Mouse (Mus musculus) neural tube, embryonic 11.5 days (tissue): ENCODE measurements around the gene 4933407L21Rik. TPM values are rescaled to one million over a fixed set of nuclear protein-coding genes. Genes with fewer than 3 reads are reported as not detected.
A peak's percentile ranks its signal among the peaks of the same experiment; 100 is the strongest.

Source experiments
- ATAC-seq: fragments of 200-750 bp; cut with Nextera tagmentation; 2 replicates; pipeline ENCODE4 v1.8.0; 2017; ENCODE audit warnings: moderate number of reproducible peaks, mild to moderate bottlenecking, moderate TSS enrichment, moderate library complexity; ENCODE audit not compliant: insufficient read depth, low FRiP score, low TSS enrichment
- DNase-seq: peaks from one replicate; pipeline ENCODE4 v3.0.0-alpha.2; 2015; ENCODE audit warnings: low spot score
- H3K27ac ChIP-seq: fragments of 300-500 bp; sonication (generic); 2 replicates; pipeline ENCODE4 v1.5.1; 2014; ENCODE audit warnings: low read depth, mild to moderate bottlenecking, low read length
- H3K27me3 ChIP-seq: fragments of 300-500 bp; sonication (generic); 2 replicates; pipeline ENCODE4 v1.6.1; 2014; ENCODE audit warnings: mild to moderate bottlenecking, low read length, mixed read lengths; ENCODE audit not compliant: control insufficient read depth, insufficient read depth
- H3K36me3 ChIP-seq: fragments of 300-500 bp; sonication (generic); 2 replicates; pipeline ENCODE4 v1.6.1; 2014; ENCODE audit warnings: mild to moderate bottlenecking, low read length, moderate library complexity, mixed read lengths; ENCODE audit not compliant: control insufficient read depth, insufficient read depth
- H3K4me1 ChIP-seq: fragments of 300-500 bp; sonication (generic); 2 replicates; pipeline ENCODE4 v1.6.1; 2014; ENCODE audit warnings: low read length, mixed read lengths; ENCODE audit not compliant: control insufficient read depth, insufficient read depth
- H3K4me2 ChIP-seq: fragments of 300-500 bp; sonication (generic); 2 replicates; pipeline ENCODE4 v1.6.1; 2014; ENCODE audit warnings: low read depth, mild to moderate bottlenecking, moderate library complexity
- H3K4me3 ChIP-seq: fragments of 300-500 bp; sonication (generic); 2 replicates; pipeline ENCODE4 v1.5.1; 2014; ENCODE audit warnings: low read depth, low read length
- H3K9ac ChIP-seq: fragments of 300-500 bp; sonication (generic); 2 replicates; pipeline ENCODE4 v1.6.1; 2014; ENCODE audit warnings: mild to moderate bottlenecking, low read length
- H3K9me3 ChIP-seq: fragments of 300-500 bp; sonication (generic); 2 replicates; pipeline ENCODE4 v1.6.1; 2016; ENCODE audit warnings: low read length; ENCODE audit not compliant: control insufficient read depth
- WGBS: fragments of 180-500 bp; shearing (Covaris S2); extraction: QIAGEN DNeasy Blood & Tissue Kit; methylation state at CpG from one replicate; pipeline ENCODE4 v1.1.7; 2014; 5-methylcytosine and 5-hydroxymethylcytosine counted together
- polyA plus RNA-seq: library from polyadenylated mRNA; unstranded; fragments of >200 nt; fragmentation: Nextera tagmentation; extraction: Ambion mirVana; gene quantifications from 2 replicates; pipeline ENCODE4 v1.2.1, GENCODE M21; 2014

The 4933407L21Rik gene
- polyA plus RNA-seq, 1 experiment from 2014 or later = not detected

DNA sequence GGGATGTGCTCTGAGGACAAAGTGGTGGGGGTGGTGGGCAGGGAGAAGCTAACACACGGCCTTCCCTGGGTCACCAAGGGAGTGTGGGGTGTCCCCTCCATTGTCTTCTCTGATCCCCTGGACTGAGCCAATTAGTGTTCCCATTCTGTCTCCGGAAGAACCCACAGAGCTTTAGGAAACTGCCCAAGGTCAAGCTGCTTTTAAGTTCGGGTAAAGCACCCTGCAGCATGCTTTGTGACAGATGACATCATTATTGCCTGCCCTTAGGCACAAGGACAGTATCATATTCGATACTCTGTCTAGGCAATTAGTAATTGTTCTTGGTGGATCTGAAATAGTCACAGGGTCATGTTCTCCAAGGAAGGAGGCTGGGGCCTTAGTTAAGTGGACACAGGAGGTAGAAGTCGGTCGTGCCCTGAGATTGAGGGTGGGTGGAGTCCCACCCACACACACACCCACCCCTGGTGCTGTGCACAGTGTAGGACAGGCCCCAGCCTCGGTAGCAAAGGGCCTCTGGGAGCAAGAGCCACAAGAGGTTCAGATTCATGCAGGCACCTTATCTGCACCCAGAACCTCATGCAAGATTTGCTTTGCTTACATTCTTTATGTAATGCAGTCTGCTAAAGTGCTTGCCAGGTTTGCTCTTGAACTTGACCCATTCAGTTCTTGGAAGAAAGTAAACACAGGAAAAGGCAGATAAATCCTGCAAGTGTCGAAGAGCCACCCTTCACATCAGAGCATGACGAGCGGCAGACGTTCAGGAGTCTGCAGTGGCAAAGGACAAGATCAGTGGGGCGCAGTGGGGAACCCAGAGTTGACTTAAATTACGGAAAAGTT, 19.3 kb upstream of the 4933407L21Rik start:
- Histone ChIP-seq H3K9ac (no peak overlapping the region), H3K4me1 (no peaks in the 10 kb centered on the region), H3K36me3 (peaks cover 12% of the 10 kb centered on the region), H3K9me3 (no peaks in the 10 kb centered on the region), H3K27me3 (no peaks in the 10 kb centered on the region), H3K4me2 (no peak overlapping the region), H3K27ac (no peak overlapping the region), H3K4me3 (no peak overlapping the region)
- 72% methylated on average over 13 of the region's 13 CpGs for WGBS
- ATAC-seq = no peak
- no peak for DNase-seq

DNA sequence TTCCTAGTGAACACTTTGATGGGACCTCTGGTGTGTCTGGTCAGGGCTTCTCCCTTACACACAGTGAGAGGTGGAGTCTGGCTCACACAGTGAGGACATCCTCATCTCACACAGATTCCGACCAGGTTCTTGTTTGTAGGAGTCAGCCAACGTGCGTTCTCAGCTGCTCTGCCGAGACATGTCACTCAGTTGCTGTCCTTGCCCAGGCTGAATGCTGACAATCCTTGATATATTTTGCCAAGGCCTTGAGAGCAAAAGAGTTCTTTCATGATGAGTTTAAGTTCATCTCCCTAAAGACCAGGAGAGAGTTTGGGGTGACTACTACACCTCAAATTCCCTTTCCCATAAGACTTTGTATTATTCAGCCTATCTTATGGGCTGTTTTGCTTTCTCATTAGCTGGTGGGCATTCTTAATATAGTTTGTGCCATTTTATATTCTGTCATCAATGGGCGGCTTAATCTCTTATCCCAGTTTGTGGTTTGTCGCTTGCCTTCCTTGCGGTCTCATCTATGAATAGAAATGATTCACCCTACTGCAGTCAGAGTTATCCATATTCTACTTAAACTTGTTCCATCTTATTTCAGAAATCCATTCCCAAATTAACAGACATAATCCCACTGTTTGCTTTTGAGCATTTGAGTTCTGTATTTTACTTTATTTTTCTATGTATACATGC, 15.1 kb upstream of the 4933407L21Rik start:
- Histone ChIP-seq H3K9ac (no peak overlapping the region), H3K36me3 (no peaks in the 10 kb centered on the region), H3K9me3 (no peaks in the 10 kb centered on the region), H3K4me3 (no peak overlapping the region), H3K4me1 (peaks cover 8% of the 10 kb centered on the region), H3K27me3 (0 out of 2 replicates have a peak, but pooled peaks cover under 1% of the 10 kb centered on the region), H3K4me2 (no peak overlapping the region), H3K27ac (no peak overlapping the region)
- ATAC-seq = no peak
- 93% methylated on average over 7 of the region's 7 CpGs for WGBS
- peak; percentile 3 for DNase-seq

GRCm38 (mm10) chr1:85915890-85916289, 12.4 kb upstream of the 4933407L21Rik start:
- Histone ChIP-seq H3K9ac (no peak overlapping the region), H3K27me3 (0 out of 2 replicates have a peak, but pooled peaks cover 3% of the 10 kb centered on the region), H3K4me2 (no peak overlapping the region), H3K4me1 (peaks cover 8% of the 10 kb centered on the region), H3K4me3 (no peak overlapping the region), H3K36me3 (no peaks in the 10 kb centered on the region), H3K9me3 (no peaks in the 10 kb centered on the region), H3K27ac (no peak overlapping the region)
- ATAC-seq (no peak), DNase-seq (no peak)

- peak; percentile 79 for ATAC-seq
- H3K4me2 ChIP-seq = no peak overlapping the region
- DNase-seq = peak; percentile 74
- 0 out of 2 replicates have a peak, but pooled peaks cover 3% of the 10 kb centered on the region for H3K27me3 ChIP-seq
- H3K27ac ChIP-seq = no peak overlapping the region
- H3K9me3 ChIP-seq = no peaks in the 10 kb centered on the region
- no peak overlapping the region for H3K9ac ChIP-seq
- no peaks in the 10 kb centered on the region for H3K36me3 ChIP-seq
- 18% methylated on average over 4 of the region's 4 CpGs for WGBS
- peaks cover 8% of the 10 kb centered on the region for H3K4me1 ChIP-seq
- no peak overlapping the region for H3K4me3 ChIP-seq
Measured at GRCm38 (mm10) chr1:85916830-85917450, 11.3 kb upstream of the 4933407L21Rik start.

- Histone ChIP-seq H3K4me2 (no peak overlapping the region), H3K36me3 (no peaks in the 10 kb centered on the region), H3K27me3 (0 out of 2 replicates have a peak, but pooled peaks cover 3% of the 10 kb centered on the region), H3K9ac (no peak overlapping the region), H3K4me1 (peaks cover 8% of the 10 kb centered on the region), H3K9me3 (no peaks in the 10 kb centered on the region), H3K4me3 (no peak overlapping the region), H3K27ac (no peak overlapping the region)
- ATAC-seq (no peak), DNase-seq (no peak)
- WGBS = 89% methylated on average over 7 of the region's 7 CpGs
Measured at GRCm38 (mm10) chr1:85919621-85920020, 8.7 kb upstream of the 4933407L21Rik start.

- Histone ChIP-seq H3K9ac (no peak overlapping the region), H3K27ac (no peak overlapping the region), H3K36me3 (no peaks in the 10 kb centered on the region), H3K4me3 (no peak overlapping the region), H3K9me3 (no peaks in the 10 kb centered on the region), H3K4me2 (no peak overlapping the region), H3K4me1 (peaks cover 7% of the 10 kb centered on the region), H3K27me3 (0 out of 2 replicates have a peak, but pooled peaks cover 3% of the 10 kb centered on the region)
- 83% methylated on average over 7 of the region's 7 CpGs for WGBS
- DNase-seq (no peak), ATAC-seq (no peak)
Measured at GRCm38 (mm10) chr1:85921725-85922124, 6.6 kb upstream of the 4933407L21Rik start.

- Histone ChIP-seq H3K4me3 (no peak overlapping the region), H3K27ac (no peak overlapping the region), H3K4me1 (peaks cover 4% of the 10 kb centered on the region; the same call in 1 of the 2 replicates), H3K36me3 (no peaks in the 10 kb centered on the region), H3K9ac (no peak overlapping the region), H3K27me3 (0 out of 2 replicates have a peak, but pooled peaks cover 3% of the 10 kb centered on the region), H3K4me2 (no peak overlapping the region), H3K9me3 (no peaks in the 10 kb centered on the region)
- DNase-seq (no peak), ATAC-seq (no peak)
- 72% methylated on average over 7 of the region's 7 CpGs for WGBS
Measured at GRCm38 (mm10) chr1:85922127-85922864, 6.0 kb upstream of the 4933407L21Rik start.

- H3K27me3 ChIP-seq = 0 out of 2 replicates have a peak, but pooled peaks cover 3% of the 10 kb centered on the region
- peaks cover 3% of the 10 kb centered on the region for H3K4me1 ChIP-seq
- no peak for ATAC-seq
- H3K4me2 ChIP-seq = no peak overlapping the region
- DNase-seq = no peak
- no peak overlapping the region for H3K27ac ChIP-seq
- no peaks in the 10 kb centered on the region for H3K9me3 ChIP-seq
- no peak overlapping the region for H3K4me3 ChIP-seq
- no peaks in the 10 kb centered on the region for H3K36me3 ChIP-seq
- WGBS = 89% methylated on average over 5 of the region's 5 CpGs
- H3K9ac ChIP-seq = no peak overlapping the region
Measured at GRCm38 (mm10) chr1:85922865-85923211, 5.4 kb upstream of the 4933407L21Rik start.
